Mouse (Mus musculus): ENCODE measurements at regions not wholly inside any gene's neighbourhood (a gene's known extent, or its start where the extent isn't known, plus 50 kb on each side); places are given as distances from the start of the nearest gene placed in this dataset.

GRCm38 (mm10) chr13:100893871-100894270 lies 60.6 kb upstream of the Slc30a5 start:
- TF ChIP-seq POLR2A (IDR thresholded peaks at IDR 0.05; ENCODE audit: insufficient read length, low read depth) (no peak), E2F4 (IDR thresholded peaks at IDR 0.05; ENCODE audit: insufficient read depth) (no peak), MAX (IDR thresholded peaks at IDR 0.05; ENCODE audit: low read depth) (no peak), MYOG (IDR thresholded peaks at IDR 0.05; ENCODE audit: control insufficient read depth in 1 of 3, insufficient read depth in 1 of 3, insufficient read length in 2 of 3, low read depth in 2 of 3) (no peak), TCF12 (IDR thresholded peaks at IDR 0.05; ENCODE audit: insufficient read depth, poor library complexity, severe bottlenecking) (no peak), MYOD1 (IDR thresholded peaks at IDR 0.05; ENCODE audit: control insufficient read depth in 1 of 3, insufficient read length in 2 of 3, low read depth in 2 of 3) (no peak), SRF (IDR thresholded peaks at IDR 0.05; ENCODE audit: control insufficient read depth, insufficient read length, low read depth) (no peak)
